Mouse (Mus musculus): ENCODE data around the gene Abhd17a. TPM values are rescaled to one million over a fixed set of nuclear protein-coding genes. Genes with fewer than 3 reads are reported as not detected.

Gene Abhd17a
- polyA plus RNA-seq, 2 experiments = 41.2 to 55.0 TPM

DNA sequence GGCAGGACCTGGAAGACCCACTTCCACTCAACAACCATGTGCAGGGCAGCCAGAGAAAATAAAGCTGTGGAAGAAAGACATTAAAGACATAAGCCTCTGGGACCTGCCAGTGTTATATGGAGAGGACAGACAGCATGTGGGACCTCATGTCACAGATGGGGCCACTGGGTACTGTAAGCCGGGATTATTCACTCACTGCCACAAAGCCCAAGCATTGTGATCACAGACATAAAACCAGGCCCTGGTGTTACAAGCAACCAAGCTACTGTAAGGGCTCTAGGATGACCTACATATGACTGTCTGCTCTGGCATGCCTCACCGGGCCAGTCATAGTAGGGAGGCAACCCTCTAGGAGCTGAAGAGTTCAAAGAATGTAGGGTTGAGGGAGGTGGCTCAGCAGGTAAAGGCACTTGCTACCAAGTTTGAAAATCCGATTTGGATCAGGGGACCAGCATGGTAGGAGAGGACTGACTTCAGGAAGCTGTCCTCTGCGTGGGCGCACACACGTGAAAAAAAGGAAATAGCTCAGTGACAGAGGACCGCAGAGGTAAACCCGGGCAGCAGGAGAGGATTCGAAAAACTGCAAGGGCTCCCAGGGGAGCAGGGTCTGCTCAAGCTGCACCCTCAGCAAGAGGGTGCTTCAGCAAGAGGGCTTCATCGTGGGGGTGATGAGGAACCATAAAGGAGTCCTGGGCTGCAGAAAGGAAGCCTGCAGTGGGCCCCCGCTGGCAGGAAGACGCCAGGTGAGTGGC lies 838 bp downstream of the Abhd17a start:
- peak overlapping the region; percentile 82 for H3K4me2 ChIP-seq (ENCODE audit: low read depth)
- H3K9me3 ChIP-seq (ENCODE audit: control insufficient read depth, low read length) = no peaks in the 10 kb centered on the region
- H3K27me3 ChIP-seq (ENCODE audit: control insufficient read depth, insufficient read depth, low read length) = no peaks in the 10 kb centered on the region
- H3K4me3 ChIP-seq (ENCODE audit: insufficient read depth in 1 of 2, low read depth in 2 of 2, low read length in 2 of 2) = peak overlapping the region; percentile 94 to 96
- 7% methylated on average over 12 of the region's 12 CpGs for WGBS (ENCODE audit: insufficient replicate concordance)
- TF ChIP-seq CTCF (IDR thresholded peaks at IDR 0.05; ENCODE audit: low read depth) = no peak
- no peak for TF ChIP-seq EP300 (IDR thresholded peaks at IDR 0.05; ENCODE audit: low read depth)
- peak overlapping the region; percentile 49 for H3K27ac ChIP-seq
- peak overlapping the region; percentile 93 for H3K9ac ChIP-seq (replicated peaks)
- peaks cover 14 to 22% of the 10 kb centered on the region in 2 experiments for H3K4me1 ChIP-seq (replicated peaks; ENCODE audit: control insufficient read depth in 2 of 2, insufficient read depth in 2 of 2, low read length in 1 of 2)
- no peak for DNase-seq (ENCODE audit: low read depth in 3 of 3, low spot score in 3 of 3)
- H3K36me3 ChIP-seq (replicated peaks; ENCODE audit: control insufficient read depth, insufficient read depth, low read depth) = peaks cover 2% of the 10 kb centered on the region
- no peak for ATAC-seq (ENCODE audit: insufficient read depth)

DNA sequence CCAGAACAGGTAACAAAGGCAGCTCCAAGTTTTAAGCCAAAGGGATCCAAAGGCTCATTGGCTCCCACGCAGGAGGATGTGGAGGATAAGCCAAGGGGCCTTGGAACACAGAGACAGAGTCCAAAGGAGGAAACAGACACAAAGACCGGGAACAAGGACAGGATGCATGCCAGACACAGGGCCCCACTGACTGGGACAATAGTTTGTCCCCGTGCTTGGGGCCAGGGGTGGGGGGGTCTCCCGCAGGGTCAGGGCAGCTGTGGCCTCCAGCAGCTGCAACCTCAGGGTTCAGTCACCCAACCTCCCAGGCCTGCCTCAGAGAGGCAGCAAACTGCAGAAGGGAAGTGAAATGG lies 2.9 kb downstream of the Abhd17a start:
- Histone ChIP-seq H3K4me1 (replicated peaks; ENCODE audit: control insufficient read depth in 2 of 2, insufficient read depth in 2 of 2, low read length in 1 of 2) (peaks cover 14 to 23% of the 10 kb centered on the region in 2 experiments), H3K4me3 (ENCODE audit: insufficient read depth in 1 of 2, low read depth in 2 of 2, low read length in 2 of 2) (no peak overlapping the region), H3K27ac (no peak overlapping the region), H3K9ac (replicated peaks) (no peak overlapping the region), H3K9me3 (ENCODE audit: control insufficient read depth, low read length) (no peaks in the 10 kb centered on the region), H3K27me3 (ENCODE audit: control insufficient read depth, insufficient read depth, low read length) (no peaks in the 10 kb centered on the region), H3K4me2 (ENCODE audit: low read depth) (no peak overlapping the region), H3K36me3 (replicated peaks; ENCODE audit: control insufficient read depth, insufficient read depth, low read depth) (peaks cover 2% of the 10 kb centered on the region)
- 58% methylated on average over 4 of the region's 4 CpGs for WGBS (ENCODE audit: insufficient replicate concordance)
- DNase-seq (ENCODE audit: low read depth in 3 of 3, low spot score in 3 of 3) (no peak), ATAC-seq (ENCODE audit: insufficient read depth) (no peak)
- TF ChIP-seq EP300 (IDR thresholded peaks at IDR 0.05; ENCODE audit: low read depth) = no peak
- no peak for TF ChIP-seq CTCF (IDR thresholded peaks at IDR 0.05; ENCODE audit: low read depth)

DNA sequence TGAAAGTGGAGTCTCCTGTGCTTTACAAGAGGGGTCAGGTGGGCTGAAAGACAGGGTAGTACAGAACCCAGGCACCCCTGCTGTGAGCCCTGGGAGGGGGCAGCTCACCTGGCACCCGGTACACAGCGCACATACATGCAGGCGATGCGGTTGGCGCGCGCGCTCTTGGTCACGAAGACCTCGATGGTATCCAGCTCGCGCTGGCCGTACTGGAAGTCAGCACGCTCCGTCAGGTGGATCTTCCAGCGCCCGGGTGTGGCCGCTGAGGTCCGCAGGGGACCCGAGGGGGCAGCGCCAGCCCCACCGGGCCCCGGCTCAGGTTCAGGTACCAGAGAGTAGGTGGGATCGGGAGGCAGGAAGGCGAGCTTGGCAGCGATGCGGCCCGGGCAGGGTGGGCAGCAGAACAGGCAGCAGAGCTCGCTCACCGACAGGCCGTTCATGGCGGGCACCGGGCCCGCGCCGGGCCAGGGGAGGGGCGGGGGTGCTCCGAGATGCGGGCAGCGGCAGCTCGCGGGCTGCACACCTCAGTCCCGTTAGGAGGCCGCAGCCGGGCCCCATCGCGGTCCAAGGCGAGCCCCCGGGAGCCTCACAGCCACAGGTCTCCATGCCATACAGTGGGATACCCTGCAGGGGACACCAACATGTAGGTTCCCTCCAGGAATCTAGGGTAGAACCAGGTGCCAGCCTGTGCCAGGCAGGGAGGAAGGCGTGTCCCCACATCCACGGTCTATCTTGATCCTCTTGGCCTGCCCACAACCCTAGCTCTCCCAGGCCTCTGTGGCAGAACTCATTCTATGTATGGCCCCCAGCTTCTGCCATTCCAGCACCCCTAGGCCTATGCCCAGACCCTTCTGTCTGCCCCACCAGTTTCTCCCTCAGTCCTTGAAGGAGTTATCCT lies 3.5 kb downstream of the Abhd17a start:
- Histone ChIP-seq H3K36me3 (replicated peaks; ENCODE audit: control insufficient read depth, insufficient read depth, low read depth) (peaks cover 2% of the 10 kb centered on the region), H3K9me3 (ENCODE audit: control insufficient read depth, low read length) (no peaks in the 10 kb centered on the region), H3K4me3 (ENCODE audit: insufficient read depth in 1 of 2, low read depth in 2 of 2, low read length in 2 of 2) (no peak overlapping the region), H3K4me2 (ENCODE audit: low read depth) (no peak overlapping the region), H3K27me3 (ENCODE audit: control insufficient read depth, insufficient read depth, low read length) (no peaks in the 10 kb centered on the region), H3K9ac (replicated peaks) (no peak overlapping the region), H3K4me1 (replicated peaks; ENCODE audit: control insufficient read depth in 2 of 2, insufficient read depth in 2 of 2, low read length in 1 of 2) (peaks cover 14 to 23% of the 10 kb centered on the region in 2 experiments), H3K27ac (no peak overlapping the region)
- 90% methylated on average over 44 of the region's 51 CpGs for WGBS (ENCODE audit: insufficient replicate concordance)
- ATAC-seq (ENCODE audit: insufficient read depth) (no peak), DNase-seq (ENCODE audit: low read depth in 3 of 3, low spot score in 3 of 3) (no peak)
- TF ChIP-seq CTCF (IDR thresholded peaks at IDR 0.05; ENCODE audit: low read depth) = no peak
- no peak for TF ChIP-seq EP300 (IDR thresholded peaks at IDR 0.05; ENCODE audit: low read depth)

DNA sequence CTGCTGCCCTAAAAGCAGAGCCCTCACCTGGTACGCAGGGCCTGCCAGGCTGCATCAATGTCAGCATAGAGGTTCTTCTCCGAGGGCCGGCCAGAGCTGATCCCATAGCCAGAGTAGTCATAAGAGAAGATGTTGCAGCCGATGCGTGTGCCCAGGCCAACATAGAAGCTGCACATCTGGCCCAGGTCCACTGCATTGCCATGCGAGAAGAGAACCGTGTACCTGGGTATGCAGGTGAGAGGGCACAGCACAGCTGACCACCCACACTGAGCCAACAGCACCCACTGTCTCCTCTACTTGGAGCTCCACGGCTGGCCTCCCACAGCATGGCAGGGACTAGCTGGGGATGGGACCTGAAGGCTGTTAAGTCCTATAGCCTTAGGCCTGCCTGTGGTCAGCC lies 4.6 kb downstream of the Abhd17a start:
- H3K36me3 ChIP-seq (replicated peaks; ENCODE audit: control insufficient read depth, insufficient read depth, low read depth) = peaks cover 2% of the 10 kb centered on the region
- H3K9me3 ChIP-seq (ENCODE audit: control insufficient read depth, low read length) = no peaks in the 10 kb centered on the region
- no peak overlapping the region for H3K9ac ChIP-seq (replicated peaks)
- ATAC-seq (ENCODE audit: insufficient read depth) (no peak), DNase-seq (ENCODE audit: low read depth in 3 of 3, low spot score in 3 of 3) (no peak)
- H3K4me2 ChIP-seq (ENCODE audit: low read depth) = no peak overlapping the region
- H3K4me1 ChIP-seq (replicated peaks; ENCODE audit: control insufficient read depth in 2 of 2, insufficient read depth in 2 of 2, low read length in 1 of 2) = peaks cover 9 to 21% of the 10 kb centered on the region in 2 experiments
- H3K27me3 ChIP-seq (ENCODE audit: control insufficient read depth, insufficient read depth, low read length) = no peaks in the 10 kb centered on the region
- 88% methylated on average over 8 of the region's 8 CpGs for WGBS (ENCODE audit: insufficient replicate concordance)
- no peak overlapping the region for H3K27ac ChIP-seq
- no peak overlapping the region for H3K4me3 ChIP-seq (ENCODE audit: insufficient read depth in 1 of 2, low read depth in 2 of 2, low read length in 2 of 2)
- TF ChIP-seq EP300 (IDR thresholded peaks at IDR 0.05; ENCODE audit: low read depth) = no peak
- TF ChIP-seq CTCF (IDR thresholded peaks at IDR 0.05; ENCODE audit: low read depth) = no peak
